Mouse (Mus musculus) cerebellum, adult 8-10 months (tissue): ENCODE results near the gene Anapc11.

ENCODE experiments used
- DNase-seq: peaks from one replicate; pipeline ENCODE4 v3.0.0; 2022

The Anapc11 gene

GRCm38 (mm10) chr11:120608241-120609034, 10.2 kb downstream of the Anapc11 start, which contains the start of gene Npb:
Gene Npb (plus strand): TSS chr11:120608477.
- no peak for DNase-seq

- DNase-seq, result no peak
Measured at GRCm38 (mm10) chr11:120609250-120609649, 11.0 kb downstream of the Anapc11 start.

- DNase-seq, result no peak
Measured at GRCm38 (mm10) chr11:120610477-120611046, 12.3 kb downstream of the Anapc11 start.

- DNase-seq, result peak; percentile 93
Measured at GRCm38 (mm10) chr11:120612763-120613162, 14.5 kb downstream of the Anapc11 start.

- DNase-seq, result no peak
Measured at GRCm38 (mm10) chr11:120613481-120613972, 15.3 kb downstream of the Anapc11 start.

- DNase-seq, result no peak
Measured at GRCm38 (mm10) chr11:120613976-120614375, 15.8 kb downstream of the Anapc11 start.

- DNase-seq, result no peak
Measured at GRCm38 (mm10) chr11:120615167-120615566, 16.9 kb downstream of the Anapc11 start.

- DNase-seq, result no peak
Measured at GRCm38 (mm10) chr11:120615606-120616203, 17.5 kb downstream of the Anapc11 start.

- no peak for DNase-seq
Measured at GRCm38 (mm10) chr11:120616617-120617294, 18.5 kb downstream of the Anapc11 start.

- DNase-seq, result peak; percentile 91
Measured at GRCm38 (mm10) chr11:120617519-120618112, 19.4 kb downstream of the Anapc11 start, which contains the start of gene Pcyt2. Gene Pcyt2 (minus strand): TSS chr11:120617936.

- no peak for DNase-seq
Measured at GRCm38 (mm10) chr11:120618619-120619535, 20.7 kb downstream of the Anapc11 start.

GRCm38 (mm10) chr11:120620195-120620594, 22.0 kb downstream of the Anapc11 start:
- no peak for DNase-seq

- DNase-seq, result no peak
Measured at GRCm38 (mm10) chr11:120622805-120623204, 24.6 kb downstream of the Anapc11 start.

- no peak for DNase-seq
Measured at GRCm38 (mm10) chr11:120623961-120624679, 25.9 kb downstream of the Anapc11 start.

- peak; percentile 78 for DNase-seq
Measured at GRCm38 (mm10) chr11:120624680-120625111, 26.5 kb downstream of the Anapc11 start.

- no peak for DNase-seq
Measured at GRCm38 (mm10) chr11:120625152-120625775, 27.0 kb downstream of the Anapc11 start, which contains the start of gene Sirt7. Gene Sirt7 (minus strand): TSS chr11:120625240.

- no peak for DNase-seq
Measured at GRCm38 (mm10) chr11:120626785-120627467, 28.7 kb downstream of the Anapc11 start.

GRCm38 (mm10) chr11:120627468-120628300, 29.5 kb downstream of the Anapc11 start:
- no peak for DNase-seq
